ENCODE assay signal across 17 mouse cellular contexts in genomic region chr9:88853072-88853471, GRCm38 (mm10). TPM values are rescaled to one million over a fixed set of nuclear protein-coding genes. Genes with fewer than 3 reads are reported as not detected.
"Had no signal": no experiment of that assay in that cellular context is flagged by ENCODE, and none has a peak within 500 bp of the region (broad histone marks: within the 10 kb centered on the region; RNA-seq: fewer than 3 reads in every experiment).

No protein-coding gene starts in this region.

RNA-seq across cellular contexts. Expression of gene Trim43c, which starts 14.1 kb away (rescaled TPM):
- polyA plus RNA-seq: limb, embryonic 11.5 days; limb, embryonic 13.5 days; liver, adult 2 months; liver, embryonic 11.5 days; liver, embryonic 12.5 days; liver, embryonic 13.5 days; liver, embryonic 14.5 days; liver, embryonic 16.5 days; liver, postnatal 0 days; lung, adult 2 months; lung, embryonic 15.5 days; lung, postnatal 0 days; macrophage; midbrain, embryonic 14.5 days; midbrain, embryonic 15.5 days; midbrain, embryonic 16.5 days; midbrain, postnatal 0 days had no signal
